Mouse (Mus musculus) cerebellum, adult 9-10 months (tissue): ENCODE data around the gene Emsy.

ENCODE experiments used
- DNase-seq: peaks from one replicate; pipeline ENCODE4 v3.0.0; 2022

Emsy gene

DNA sequence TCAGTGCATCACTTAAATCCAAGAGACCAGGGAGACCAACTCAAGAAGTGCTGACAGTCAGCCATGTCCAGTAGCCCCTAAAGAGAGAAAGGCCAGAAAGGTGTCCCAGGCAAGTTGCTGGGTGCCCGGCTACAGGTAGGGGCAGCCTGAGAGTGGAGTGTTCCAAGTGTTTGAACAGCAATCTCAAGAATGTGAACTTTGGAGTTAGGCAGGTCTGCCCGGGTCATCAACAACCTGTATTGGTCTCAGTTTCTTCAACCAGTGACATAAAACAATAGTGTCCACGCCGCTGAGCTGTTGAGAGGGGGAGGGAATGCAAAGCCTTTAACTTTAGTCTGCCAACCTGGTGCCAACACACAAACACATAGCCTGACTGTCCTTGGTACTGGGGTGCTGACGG, 115.0 kb downstream of the Emsy start:
- no peak for DNase-seq

DNA sequence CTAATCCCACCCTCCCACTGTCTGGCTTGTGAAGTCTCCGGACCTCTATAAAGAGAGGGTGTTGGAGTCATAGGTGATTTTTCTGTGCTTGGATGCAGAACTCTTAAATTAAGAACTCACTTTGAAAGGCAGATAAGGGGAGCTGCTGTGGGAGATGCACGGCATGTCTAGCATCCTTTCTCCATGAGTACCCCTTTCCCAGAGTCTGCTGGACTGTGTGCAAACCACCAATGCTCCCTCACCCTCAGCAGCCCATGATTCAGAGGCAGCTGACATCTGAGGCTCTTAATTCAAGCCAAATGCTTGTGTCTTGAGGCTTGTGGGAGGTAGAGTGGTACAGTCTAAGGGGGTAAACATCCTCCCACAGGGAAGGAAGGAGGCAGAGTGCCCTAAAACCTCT, 115.7 kb downstream of the Emsy start:
- DNase-seq: no peak

DNA sequence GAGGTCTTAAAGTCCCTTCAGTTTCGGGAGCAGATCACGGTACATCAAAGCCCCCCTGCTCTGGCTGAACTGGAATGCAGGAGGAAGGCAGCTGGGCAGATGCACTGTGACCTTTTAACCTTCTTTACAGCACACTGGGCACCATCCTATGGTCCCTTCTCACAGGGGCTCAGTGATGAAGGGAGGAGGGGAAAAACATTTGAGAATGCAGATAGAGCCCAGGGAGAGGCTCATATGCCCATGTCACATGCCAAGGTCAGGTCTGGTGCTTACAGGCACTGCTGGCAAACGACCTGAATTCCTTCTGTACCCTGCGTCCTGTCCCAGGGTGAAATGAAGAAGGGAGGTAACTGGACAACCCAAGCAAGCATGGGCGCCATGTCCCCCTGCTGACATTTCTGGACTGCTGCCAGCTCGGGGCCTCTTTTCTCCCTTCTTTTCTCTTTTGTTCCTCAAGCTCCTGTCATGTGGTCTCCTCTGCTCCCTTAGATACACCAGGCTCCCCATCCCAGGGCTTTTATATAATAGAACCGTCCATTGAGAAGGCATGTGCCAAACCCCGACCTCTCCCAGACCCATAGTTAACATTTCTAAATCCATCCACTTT, 118.5 kb downstream of the Emsy start:
- no peak for DNase-seq

DNA sequence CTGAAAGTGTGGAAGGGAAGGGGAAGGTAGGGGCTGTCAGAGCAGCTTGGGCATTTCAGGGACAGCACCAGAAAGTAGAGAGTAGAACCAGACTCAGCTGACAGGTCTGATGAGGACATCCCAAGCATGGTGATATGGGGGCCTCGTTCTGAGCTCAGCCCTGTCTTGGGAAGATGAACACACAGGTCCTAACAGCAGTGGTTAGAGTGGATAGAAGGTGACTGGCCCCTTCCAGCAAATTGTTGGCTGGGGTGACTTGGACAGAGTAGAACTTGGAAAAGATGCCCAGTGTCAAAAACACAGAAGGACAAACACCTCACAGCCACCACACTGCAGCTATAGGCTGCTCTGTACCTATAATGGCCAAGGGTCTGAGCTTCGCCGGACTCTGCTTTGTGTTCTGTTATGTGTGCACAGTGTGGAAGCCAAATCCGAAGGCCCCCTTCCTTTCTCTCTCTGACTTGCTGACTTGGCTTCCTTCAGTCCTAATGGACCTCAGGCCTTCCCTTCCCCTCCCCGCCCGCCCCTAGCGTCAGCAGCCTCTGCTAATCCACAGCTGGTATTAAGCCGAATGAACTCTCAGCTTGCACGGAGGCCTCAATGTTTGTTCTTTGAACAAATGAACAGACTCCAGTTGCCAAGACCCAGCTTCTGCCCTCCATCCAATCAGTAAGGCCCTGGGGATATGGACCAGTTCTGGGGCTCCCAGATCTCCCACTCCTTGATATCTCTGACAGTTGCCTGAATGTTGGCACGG, 119.2 kb downstream of the Emsy start:
- no peak for DNase-seq
